Comparison of ENCODE assay signal across 17 mouse cellular contexts in genomic region chr9:94620846-94621245, GRCm38 (mm10). TPM values are rescaled to one million over a fixed set of nuclear protein-coding genes. Genes with fewer than 3 reads are reported as not detected.
A peak's percentile ranks its signal among the peaks of the same experiment; 100 is the strongest.
DNase-seq lines count a peak whose midpoint lies in the region; ATAC-seq lines count a peak whose summit lies in the region.
"Had no signal": no experiment of that assay in that cellular context is flagged by ENCODE, and none has a peak within 500 bp of the region (broad histone marks: within the 10 kb centered on the region; RNA-seq: fewer than 3 reads in every experiment).

No protein-coding gene starts in this region.

- H3K36me3 ChIP-seq in forebrain, embryonic 11.5 days (ENCODE audit: control insufficient read depth, insufficient read depth, low read length), result no peaks in the 10 kb centered on the region
- H3K36me3 ChIP-seq in forebrain, embryonic 10.5 days (replicated peaks), result no peaks in the 10 kb centered on the region
- H3K36me3 ChIP-seq in forebrain, embryonic 16.5 days (ENCODE audit: control insufficient read depth, insufficient read depth), result no peaks in the 10 kb centered on the region
- H3K36me3 ChIP-seq: heart, embryonic 15.5 days; kidney, embryonic 15.5 days; limb, embryonic 10.5 days; liver, embryonic 12.5 days; lung, embryonic 15.5 days had no signal

- 88% methylated on average over 10 of the region's 10 CpGs for WGBS in forebrain, embryonic 11.5 days
- WGBS in forebrain, embryonic 10.5 days, result 87% methylated on average over 10 of the region's 10 CpGs
- 54% methylated on average over 10 of the region's 10 CpGs for WGBS in forebrain, embryonic 16.5 days

- ATAC-seq in forebrain, embryonic 11.5 days (replicated peaks; ENCODE audit: low FRiP score), result peak; percentile 39; the same call in 1 of the 2 replicates
- peak; percentile 94 for ATAC-seq in forebrain, embryonic 16.5 days
- ATAC-seq: liver, embryonic 12.5 days; Patski had no signal

- peak; percentile 33 for DNase-seq in forebrain, embryonic 11.5 days (ENCODE audit: low spot score)
- DNase-seq in forebrain, embryonic 10.5 days (ENCODE audit: extremely low spot score, low spot score), result no peak
- peak; percentile 63 for DNase-seq in CD4-positive, CD25-positive, alpha-beta regulatory T cell, adult 2 months (ENCODE audit: low read depth, low spot score)
- peak; percentile 21 to 27 for DNase-seq in thymus, postnatal 10 days (ENCODE audit: low spot score in 2 of 2)
- DNase-seq in heart, postnatal 25 days (ENCODE audit: low spot score), result no peak
- DNase-seq in adrenal gland, postnatal 25 days, result no peak
- no peak for DNase-seq in heart, adult 18-20 months
- DNase-seq: cerebellum, adult 18-20 months; right cerebral cortex, adult 18-20 months had no signal

- H3K27ac ChIP-seq in forebrain, embryonic 11.5 days (ENCODE audit: low read depth, low read length), result no peak overlapping the region
- no peak overlapping the region for H3K27ac ChIP-seq in forebrain, embryonic 10.5 days
- peak overlapping the region; percentile 29; the same call in 1 of the 2 replicates for H3K27ac ChIP-seq in forebrain, embryonic 16.5 days (ENCODE audit: low read length)
- H3K27ac ChIP-seq: heart, embryonic 15.5 days; kidney, embryonic 15.5 days; limb, embryonic 10.5 days; liver, embryonic 12.5 days; lung, embryonic 15.5 days had no signal

- no peak overlapping the region for H3K4me2 ChIP-seq in forebrain, embryonic 11.5 days (ENCODE audit: low read depth, low read length, severe bottlenecking)
- H3K4me2 ChIP-seq in forebrain, embryonic 16.5 days (ENCODE audit: low read length), result no peak overlapping the region
- H3K4me2 ChIP-seq: heart, embryonic 15.5 days; kidney, embryonic 15.5 days; liver, embryonic 12.5 days; lung, embryonic 15.5 days had no signal

- no peak overlapping the region for H3K9ac ChIP-seq in forebrain, embryonic 11.5 days (ENCODE audit: low read length)
- no peak overlapping the region for H3K9ac ChIP-seq in forebrain, embryonic 16.5 days (replicated peaks; ENCODE audit: low read depth, low read length)
- H3K9ac ChIP-seq: heart, embryonic 15.5 days; kidney, embryonic 15.5 days; liver, embryonic 12.5 days; lung, embryonic 15.5 days had no signal

- no peaks in the 10 kb centered on the region for H3K27me3 ChIP-seq in forebrain, embryonic 11.5 days (ENCODE audit: control insufficient read depth, insufficient read depth, low read length)
- H3K27me3 ChIP-seq in forebrain, embryonic 10.5 days (ENCODE audit: poor library complexity, severe bottlenecking), result no peaks in the 10 kb centered on the region
- H3K27me3 ChIP-seq in forebrain, embryonic 16.5 days (replicated peaks; ENCODE audit: control insufficient read depth, insufficient read depth, low read length), result no peaks in the 10 kb centered on the region
- H3K27me3 ChIP-seq: heart, embryonic 15.5 days; kidney, embryonic 15.5 days; liver, embryonic 12.5 days; lung, embryonic 15.5 days; Patski had no signal

- H3K9me3 ChIP-seq in forebrain, embryonic 11.5 days (ENCODE audit: control insufficient read depth, low read length), result no peaks in the 10 kb centered on the region
- no peaks in the 10 kb centered on the region for H3K9me3 ChIP-seq in forebrain, embryonic 10.5 days
- H3K9me3 ChIP-seq in forebrain, embryonic 16.5 days (ENCODE audit: control insufficient read depth, low read length), result no peaks in the 10 kb centered on the region
- H3K9me3 ChIP-seq: heart, embryonic 15.5 days; kidney, embryonic 15.5 days; limb, embryonic 10.5 days; liver, embryonic 12.5 days; lung, embryonic 15.5 days had no signal

- H3K4me3 ChIP-seq in forebrain, embryonic 11.5 days (ENCODE audit: low read depth, low read length), result no peak overlapping the region
- H3K4me3 ChIP-seq in forebrain, embryonic 10.5 days, result no peak overlapping the region
- H3K4me3 ChIP-seq in forebrain, embryonic 16.5 days (replicated peaks; ENCODE audit: low read length), result no peak overlapping the region
- H3K4me3 ChIP-seq: heart, embryonic 15.5 days; kidney, embryonic 15.5 days; limb, embryonic 10.5 days; liver, embryonic 12.5 days; lung, embryonic 15.5 days; myocyte had no signal

- intact Hi-C loops in heart, postnatal 25 days (cut with DNase I), result no loop called here

- no peaks in the 10 kb centered on the region for H3K4me1 ChIP-seq in forebrain, embryonic 11.5 days (replicated peaks; ENCODE audit: control insufficient read depth, insufficient read depth, low read length)
- H3K4me1 ChIP-seq in forebrain, embryonic 10.5 days, result no peaks in the 10 kb centered on the region
- no peaks in the 10 kb centered on the region; the same call in 1 of the 2 replicates for H3K4me1 ChIP-seq in forebrain, embryonic 16.5 days (replicated peaks; ENCODE audit: control insufficient read depth, insufficient read depth, low read length)
- H3K4me1 ChIP-seq: kidney, embryonic 15.5 days; liver, embryonic 12.5 days had no signal

RNA-seq across cellular contexts. Expression of gene Slc9a9, which starts 48.9 kb away (rescaled TPM):
- polyA plus RNA-seq in forebrain, embryonic 11.5 days (2014; fragmentation: Nextera tagmentation; extraction: Ambion mirVana), result 1.6 and 2.0 TPM in 2 replicates
- 0.91 and 1.2 TPM in 2 replicates for polyA plus RNA-seq in forebrain, embryonic 10.5 days (2016; fragmentation: Nextera tagmentation; extraction: Ambion mirVana)
- polyA plus RNA-seq in forebrain, embryonic 16.5 days (2015; fragmentation: Nextera tagmentation; extraction: Ambion mirVana), result 3.7 TPM in 2 replicates
- 1 to 10 TPM; 2.2 to 2.6 TPM for total RNA-seq in heart, postnatal 25 days (2021)
- total RNA-seq in adrenal gland, postnatal 25 days (2021), result 1.6 and 2.8 TPM in 2 replicates
- 1 to 10 TPM; 1.6 to 2.4 TPM for total RNA-seq in heart, adult 18-20 months (2021)

Comparison
In these comparisons a context has a peak if more than half of its experiments do, and no peak if none do; other contexts are left out.
1. DNase-seq: peak in forebrain, embryonic 11.5 days (single experiment), CD4-positive, CD25-positive, alpha-beta regulatory T cell, adult 2 months (single experiment) and thymus, postnatal 10 days (2 of 2); none in forebrain, embryonic 10.5 days (single experiment), heart, postnatal 25 days (single experiment), adrenal gland, postnatal 25 days (single experiment) and heart, adult 18-20 months (0 of 2).